Comparison of ENCODE assay signal across 22 mouse cellular contexts in the genomic region with DNA sequence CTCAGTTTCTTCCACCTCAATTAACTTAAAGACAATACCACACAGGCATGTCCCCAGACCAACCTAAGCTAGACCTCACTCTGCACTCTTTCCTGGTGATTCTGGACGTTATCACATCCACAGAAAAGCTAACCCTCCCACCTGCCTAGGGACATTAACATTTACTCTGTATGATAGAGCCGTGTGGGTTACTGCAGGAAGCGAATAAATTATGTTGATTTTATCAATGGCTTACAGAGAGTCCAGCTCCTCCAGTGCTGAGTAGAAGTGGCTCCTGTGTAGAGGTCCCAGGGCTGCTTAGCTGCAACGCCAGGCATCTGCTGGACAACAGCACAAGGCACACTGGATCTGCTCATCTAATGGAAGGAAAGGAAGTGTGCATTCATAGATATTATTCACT. TPM values are rescaled to one million over a fixed set of nuclear protein-coding genes. Genes with fewer than 3 reads are reported as not detected.
DNase-seq lines count a peak whose midpoint lies in the region; ATAC-seq lines count a peak whose summit lies in the region.
"Had no signal": no experiment of that assay in that cellular context is flagged by ENCODE, and none has a peak within 500 bp of the region (broad histone marks: within the 10 kb centered on the region; RNA-seq: fewer than 3 reads in every experiment).

No protein-coding gene starts in this region.

- no peak for DNase-seq in forebrain, embryonic 10.5 days (ENCODE audit: extremely low spot score, low spot score)
- no peak for DNase-seq in forebrain, embryonic 11.5 days (ENCODE audit: low spot score)
- no peak for DNase-seq in hindbrain, embryonic 10.5 days (ENCODE audit: low spot score)
- DNase-seq in midbrain, embryonic 10.5 days (ENCODE audit: low spot score): no peak
- peak; percentile 72 for DNase-seq in ZHBTc4 (ENCODE audit: low read depth, low spot score)
- no peak for DNase-seq in frontal cortex, postnatal 25 days (ENCODE audit: low spot score in 2 of 2)
- DNase-seq: adrenal gland, postnatal 14 days; cerebellum, adult 2 months; cerebellum, postnatal 25 days; embryo, embryonic 11 days; gastrocnemius, postnatal 10 days; kidney, adult 11 months; kidney, postnatal 14 days; lung, postnatal 4 days; thymus, postnatal 25 days had no signal

- H3K9ac ChIP-seq in forebrain, embryonic 11.5 days (ENCODE audit: low read length): no peak overlapping the region
- no peak overlapping the region for H3K9ac ChIP-seq in hindbrain, embryonic 13.5 days
- no peak overlapping the region for H3K9ac ChIP-seq in midbrain, embryonic 13.5 days (replicated peaks)
- H3K9ac ChIP-seq: embryonic facial prominence, embryonic 13.5 days; hindbrain, embryonic 15.5 days; stomach, embryonic 15.5 days had no signal

- H3K9me3 ChIP-seq in forebrain, embryonic 10.5 days: no peaks in the 10 kb centered on the region
- H3K9me3 ChIP-seq in forebrain, embryonic 11.5 days (ENCODE audit: control insufficient read depth, low read length): no peaks in the 10 kb centered on the region
- no peaks in the 10 kb centered on the region for H3K9me3 ChIP-seq in hindbrain, embryonic 13.5 days
- H3K9me3 ChIP-seq in hindbrain, embryonic 10.5 days: no peaks in the 10 kb centered on the region
- no peaks in the 10 kb centered on the region for H3K9me3 ChIP-seq in midbrain, embryonic 13.5 days
- no peaks in the 10 kb centered on the region for H3K9me3 ChIP-seq in midbrain, embryonic 10.5 days (replicated peaks)
- H3K9me3 ChIP-seq: embryonic facial prominence, embryonic 13.5 days; hindbrain, embryonic 15.5 days; stomach, embryonic 15.5 days had no signal

- peaks cover 25% of the 10 kb centered on the region for H3K4me1 ChIP-seq in forebrain, embryonic 10.5 days
- H3K4me1 ChIP-seq in forebrain, embryonic 11.5 days (replicated peaks; ENCODE audit: control insufficient read depth, insufficient read depth, low read length): no peaks in the 10 kb centered on the region; the same call in 1 of the 2 replicates
- peaks cover 22% of the 10 kb centered on the region for H3K4me1 ChIP-seq in hindbrain, embryonic 13.5 days (replicated peaks)
- H3K4me1 ChIP-seq in hindbrain, embryonic 10.5 days (replicated peaks): peaks cover 33% of the 10 kb centered on the region
- peaks cover 15% of the 10 kb centered on the region for H3K4me1 ChIP-seq in midbrain, embryonic 13.5 days (replicated peaks)
- H3K4me1 ChIP-seq in midbrain, embryonic 10.5 days: peaks cover 26% of the 10 kb centered on the region

- WGBS in forebrain, embryonic 10.5 days: 69% methylated on average over 4 of the region's 4 CpGs
- WGBS in forebrain, embryonic 11.5 days: 59% methylated on average over 4 of the region's 4 CpGs
- WGBS in hindbrain, embryonic 13.5 days: 40% methylated on average over 4 of the region's 4 CpGs
- WGBS in hindbrain, embryonic 10.5 days: 55% methylated on average over 4 of the region's 4 CpGs
- whole genome bisulfite sequencing in midbrain, embryonic 13.5 days: 30% methylated on average over 4 of the region's 4 CpGs
- 67% methylated on average over 4 of the region's 4 CpGs for WGBS in midbrain, embryonic 10.5 days

- no peak overlapping the region for H3K4me3 ChIP-seq in forebrain, embryonic 10.5 days
- no peak overlapping the region for H3K4me3 ChIP-seq in forebrain, embryonic 11.5 days (ENCODE audit: low read depth, low read length)
- no peak overlapping the region for H3K4me3 ChIP-seq in hindbrain, embryonic 13.5 days
- no peak overlapping the region for H3K4me3 ChIP-seq in hindbrain, embryonic 10.5 days
- no peak overlapping the region for H3K4me3 ChIP-seq in midbrain, embryonic 13.5 days (replicated peaks)
- no peak overlapping the region for H3K4me3 ChIP-seq in midbrain, embryonic 10.5 days
- H3K4me3 ChIP-seq: embryonic facial prominence, embryonic 13.5 days; hindbrain, embryonic 15.5 days; myocyte; stomach, embryonic 15.5 days had no signal

- H3K27me3 ChIP-seq in forebrain, embryonic 10.5 days (ENCODE audit: poor library complexity, severe bottlenecking): no peaks in the 10 kb centered on the region
- no peaks in the 10 kb centered on the region for H3K27me3 ChIP-seq in forebrain, embryonic 11.5 days (ENCODE audit: control insufficient read depth, insufficient read depth, low read length)
- no peaks in the 10 kb centered on the region for H3K27me3 ChIP-seq in hindbrain, embryonic 13.5 days
- no peaks in the 10 kb centered on the region for H3K27me3 ChIP-seq in hindbrain, embryonic 10.5 days (ENCODE audit: insufficient read depth, poor library complexity, severe bottlenecking)
- H3K27me3 ChIP-seq in midbrain, embryonic 13.5 days: no peaks in the 10 kb centered on the region
- H3K27me3 ChIP-seq in midbrain, embryonic 10.5 days (ENCODE audit: low read depth, poor library complexity, severe bottlenecking): no peaks in the 10 kb centered on the region
- H3K27me3 ChIP-seq: embryonic facial prominence, embryonic 13.5 days; hindbrain, embryonic 15.5 days; stomach, embryonic 15.5 days had no signal

- H3K36me3 ChIP-seq in forebrain, embryonic 10.5 days (replicated peaks): peaks cover 28% of the 10 kb centered on the region
- H3K36me3 ChIP-seq in forebrain, embryonic 11.5 days (ENCODE audit: control insufficient read depth, insufficient read depth, low read length): no peaks in the 10 kb centered on the region
- H3K36me3 ChIP-seq in hindbrain, embryonic 13.5 days: peaks cover 7% of the 10 kb centered on the region; the same call in 1 of the 2 replicates
- peaks cover 22% of the 10 kb centered on the region for H3K36me3 ChIP-seq in hindbrain, embryonic 10.5 days
- 0 out of 2 replicates have a peak, but pooled peaks cover 4% of the 10 kb centered on the region for H3K36me3 ChIP-seq in midbrain, embryonic 13.5 days
- peaks cover 18% of the 10 kb centered on the region for H3K36me3 ChIP-seq in midbrain, embryonic 10.5 days
- H3K36me3 ChIP-seq: hindbrain, embryonic 15.5 days had no signal

- H3K27ac ChIP-seq in forebrain, embryonic 10.5 days: peak overlapping the region; percentile 21; the same call in 1 of the 2 replicates
- no peak overlapping the region for H3K27ac ChIP-seq in forebrain, embryonic 11.5 days (ENCODE audit: low read depth, low read length)
- no peak overlapping the region for H3K27ac ChIP-seq in hindbrain, embryonic 13.5 days
- no peak overlapping the region for H3K27ac ChIP-seq in hindbrain, embryonic 10.5 days
- H3K27ac ChIP-seq in midbrain, embryonic 13.5 days: no peak overlapping the region
- H3K27ac ChIP-seq in midbrain, embryonic 10.5 days (replicated peaks): no peak overlapping the region; the same call in 1 of the 2 replicates
- H3K27ac ChIP-seq: embryonic facial prominence, embryonic 13.5 days; hindbrain, embryonic 15.5 days; stomach, embryonic 15.5 days had no signal

- H3K4me2 ChIP-seq in forebrain, embryonic 11.5 days (ENCODE audit: low read depth, low read length, severe bottlenecking): no peak overlapping the region
- H3K4me2 ChIP-seq in hindbrain, embryonic 13.5 days: no peak overlapping the region
- no peak overlapping the region for H3K4me2 ChIP-seq in midbrain, embryonic 13.5 days (replicated peaks)
- H3K4me2 ChIP-seq: embryonic facial prominence, embryonic 13.5 days; heart, embryonic 11.5 days; hindbrain, embryonic 15.5 days; stomach, embryonic 15.5 days had no signal

- no peak for ATAC-seq in forebrain, embryonic 11.5 days (replicated peaks; ENCODE audit: low FRiP score)
- ATAC-seq in hindbrain, embryonic 13.5 days (ENCODE audit: low FRiP score): 0 out of 2 replicates have a peak, but pooled peaks have one; percentile 43
- peak; percentile 71 for ATAC-seq in midbrain, embryonic 13.5 days

RNA-seq across cellular contexts. Expression of a gene that starts 22.1 kb away (rescaled TPM):
- 37.7 and 39.2 TPM in 2 replicates for polyA plus RNA-seq in forebrain, embryonic 10.5 days (2016; fragmentation: Nextera tagmentation; extraction: Ambion mirVana)
- 41.8 and 44.9 TPM in 2 replicates for polyA plus RNA-seq in forebrain, embryonic 11.5 days (2014; fragmentation: Nextera tagmentation; extraction: Ambion mirVana)
- polyA plus RNA-seq in hindbrain, embryonic 13.5 days (2015; fragmentation: Nextera tagmentation; extraction: Ambion mirVana): 23.9 and 24.7 TPM in 2 replicates
- 23.9 and 36.4 TPM in 2 replicates for polyA plus RNA-seq in hindbrain, embryonic 10.5 days (2016; fragmentation: Nextera tagmentation; extraction: Ambion mirVana)
- polyA plus RNA-seq in midbrain, embryonic 13.5 days (2015; fragmentation: Nextera tagmentation; extraction: Ambion mirVana): 21.8 and 23.6 TPM in 2 replicates
- polyA plus RNA-seq in midbrain, embryonic 10.5 days (2016; fragmentation: Nextera tagmentation; extraction: Ambion mirVana): 31.0 and 31.7 TPM in 2 replicates

RNA-seq across cellular contexts. Expression of a gene that starts 48.4 kb away (rescaled TPM):
- 4.7 and 5.9 TPM in 2 replicates for polyA plus RNA-seq in forebrain, embryonic 10.5 days (2016; fragmentation: Nextera tagmentation; extraction: Ambion mirVana)
- 6.2 and 7.4 TPM in 2 replicates for polyA plus RNA-seq in forebrain, embryonic 11.5 days (2014; fragmentation: Nextera tagmentation; extraction: Ambion mirVana)
- 7.5 and 8.1 TPM in 2 replicates for polyA plus RNA-seq in hindbrain, embryonic 13.5 days (2015; fragmentation: Nextera tagmentation; extraction: Ambion mirVana)
- polyA plus RNA-seq in hindbrain, embryonic 10.5 days (2016; fragmentation: Nextera tagmentation; extraction: Ambion mirVana): 4.1 and 5.0 TPM in 2 replicates
- 7.0 and 7.6 TPM in 2 replicates for polyA plus RNA-seq in midbrain, embryonic 13.5 days (2015; fragmentation: Nextera tagmentation; extraction: Ambion mirVana)
- polyA plus RNA-seq in midbrain, embryonic 10.5 days (2016; fragmentation: Nextera tagmentation; extraction: Ambion mirVana): 3.9 and 4.5 TPM in 2 replicates
